Mouse (Mus musculus): Measurements from ENCODE around the gene Xcr1. TPM values are rescaled to one million over a fixed set of nuclear protein-coding genes. Genes with fewer than 3 reads are reported as not detected.

Xcr1 gene
- polyA plus RNA-seq, 2 experiments, result 0.01 TPM; not detected in 1

GRCm38 (mm10) chr9:123856836-123857235, 5.0 kb downstream of the Xcr1 start:
- Histone ChIP-seq H3K4me3 (ENCODE audit: insufficient read depth in 1 of 2, low read depth in 2 of 2, low read length in 2 of 2) (no peak overlapping the region), H3K9me3 (ENCODE audit: control insufficient read depth, low read length) (no peaks in the 10 kb centered on the region), H3K27ac (no peak overlapping the region), H3K36me3 (replicated peaks; ENCODE audit: control insufficient read depth, insufficient read depth, low read depth) (no peaks in the 10 kb centered on the region), H3K4me1 (replicated peaks; ENCODE audit: control insufficient read depth in 2 of 2, insufficient read depth in 2 of 2, low read length in 1 of 2) (peaks cover 0 to 6% of the 10 kb centered on the region in 2 experiments; a peak in 3 of 4 replicates), H3K4me2 (ENCODE audit: low read depth) (no peak overlapping the region), H3K27me3 (ENCODE audit: control insufficient read depth, insufficient read depth, low read length) (no peaks in the 10 kb centered on the region), H3K9ac (replicated peaks) (no peak overlapping the region)
- 48% methylated on average over 2 of the region's 2 CpGs for WGBS (ENCODE audit: insufficient replicate concordance)
- no peak for DNase-seq (ENCODE audit: low read depth in 3 of 3, low spot score in 3 of 3)
- ATAC-seq (ENCODE audit: insufficient read depth), result no peak
- TF ChIP-seq CTCF (IDR thresholded peaks at IDR 0.05; ENCODE audit: low read depth), result no peak
- no peak for TF ChIP-seq EP300 (IDR thresholded peaks at IDR 0.05; ENCODE audit: low read depth)

GRCm38 (mm10) chr9:123852449-123853390, 9.1 kb downstream of the Xcr1 start:
- Histone ChIP-seq H3K27me3 (ENCODE audit: control insufficient read depth, insufficient read depth, low read length) (no peaks in the 10 kb centered on the region), H3K9me3 (ENCODE audit: control insufficient read depth, low read length) (no peaks in the 10 kb centered on the region), H3K4me3 (ENCODE audit: insufficient read depth in 1 of 2, low read depth in 2 of 2, low read length in 2 of 2) (peak overlapping the region; percentile 47 to 52), H3K4me1 (replicated peaks; ENCODE audit: control insufficient read depth in 2 of 2, insufficient read depth in 2 of 2, low read length in 1 of 2) (peaks cover 18 to 24% of the 10 kb centered on the region in 2 experiments), H3K27ac (peak overlapping the region; percentile 26), H3K4me2 (ENCODE audit: low read depth) (peak overlapping the region; percentile 77), H3K9ac (replicated peaks) (peak overlapping the region; percentile 59), H3K36me3 (replicated peaks; ENCODE audit: control insufficient read depth, insufficient read depth, low read depth) (no peaks in the 10 kb centered on the region)
- WGBS (ENCODE audit: insufficient replicate concordance), result 40% methylated on average over 5 of the region's 5 CpGs
- TF ChIP-seq CTCF (IDR thresholded peaks at IDR 0.05; ENCODE audit: low read depth) (no peak), EP300 (IDR thresholded peaks at IDR 0.05; ENCODE audit: low read depth) (no peak)
- no peak for DNase-seq (ENCODE audit: low read depth in 3 of 3, low spot score in 3 of 3)
- no peak for ATAC-seq (ENCODE audit: insufficient read depth)

- Histone ChIP-seq H3K36me3 (replicated peaks; ENCODE audit: control insufficient read depth, insufficient read depth, low read depth) (no peaks in the 10 kb centered on the region), H3K4me2 (ENCODE audit: low read depth) (peak within 1 kb of the TSS; percentile 83), H3K4me1 (replicated peaks; ENCODE audit: control insufficient read depth in 2 of 2, insufficient read depth in 2 of 2, low read length in 1 of 2) (peaks cover 18 to 24% of the 10 kb centered on the region in 2 experiments), H3K4me3 (ENCODE audit: insufficient read depth in 1 of 2, low read depth in 2 of 2, low read length in 2 of 2) (peak within 1 kb of the TSS; percentile 72 to 97), H3K9me3 (ENCODE audit: control insufficient read depth, low read length) (no peaks in the 10 kb centered on the region), H3K9ac (replicated peaks) (peak within 1 kb of the TSS; percentile 98), H3K27me3 (ENCODE audit: control insufficient read depth, insufficient read depth, low read length) (no peaks in the 10 kb centered on the region), H3K27ac (peak within 1 kb of the TSS; percentile 80)
- WGBS (ENCODE audit: insufficient replicate concordance), result under 1% methylated on average over 47 of the region's 47 CpGs
- peak; percentile 97 to 98 (median 97) for DNase-seq (ENCODE audit: low read depth in 3 of 3, low spot score in 3 of 3)
- TF ChIP-seq CTCF (IDR thresholded peaks at IDR 0.05; ENCODE audit: low read depth) (no peak; the same call in 1 of the 2 replicates), EP300 (IDR thresholded peaks at IDR 0.05; ENCODE audit: low read depth) (no peak; the same call in 1 of the 2 replicates)
- ATAC-seq (ENCODE audit: insufficient read depth), result peak; percentile 94
Measured at GRCm38 (mm10) chr9:123851713-123852448, 9.9 kb downstream of the Xcr1 start, which contains the start of gene Fyco1. Fyco1 (minus strand) TSS chr9:123851899.

GRCm38 (mm10) chr9:123851062-123851712, 10.6 kb downstream of the Xcr1 start:
- ATAC-seq (ENCODE audit: insufficient read depth) (peak; percentile 54), DNase-seq (ENCODE audit: low read depth in 3 of 3, low spot score in 3 of 3) (peak; percentile 38 to 53 (median 52))
- H3K9me3 ChIP-seq (ENCODE audit: control insufficient read depth, low read length), result no peaks in the 10 kb centered on the region
- peak overlapping the region; percentile 80 for H3K27ac ChIP-seq
- H3K4me1 ChIP-seq (replicated peaks; ENCODE audit: control insufficient read depth in 2 of 2, insufficient read depth in 2 of 2, low read length in 1 of 2), result peaks cover 24 to 30% of the 10 kb centered on the region in 2 experiments
- under 1% methylated on average over 27 of the region's 27 CpGs for WGBS (ENCODE audit: insufficient replicate concordance)
- H3K4me2 ChIP-seq (ENCODE audit: low read depth), result peak overlapping the region; percentile 83
- peak overlapping the region; percentile 72 to 97 for H3K4me3 ChIP-seq (ENCODE audit: insufficient read depth in 1 of 2, low read depth in 2 of 2, low read length in 2 of 2)
- no peaks in the 10 kb centered on the region for H3K27me3 ChIP-seq (ENCODE audit: control insufficient read depth, insufficient read depth, low read length)
- TF ChIP-seq CTCF (IDR thresholded peaks at IDR 0.05; ENCODE audit: low read depth) (no peak; the same call in 1 of the 2 replicates), EP300 (IDR thresholded peaks at IDR 0.05; ENCODE audit: low read depth) (no peak)
- peak overlapping the region; percentile 98 for H3K9ac ChIP-seq (replicated peaks)
- H3K36me3 ChIP-seq (replicated peaks; ENCODE audit: control insufficient read depth, insufficient read depth, low read depth), result no peaks in the 10 kb centered on the region

All from liver, embryonic 14.5 days (tissue).